Mouse (Mus musculus) adrenal gland, postnatal 4 days (tissue): ENCODE data around the gene Sox6. TPM values are rescaled to one million over a fixed set of nuclear protein-coding genes. Genes with fewer than 3 reads are reported as not detected.
"Not testable (repeated sequence)": the region's sequence is repeated elsewhere in the genome, so short reads cannot be mapped to it uniquely, and the experiment has no call there.

Source experiments
- DNase-seq, 2 experiments: peaks; one replicate each; pipeline ENCODE4 v3.0.0; 2021 to 2022; ENCODE audit warnings: low spot score in 2 of 2, mixed read lengths in 2 of 2
- long read RNA-seq, 2 experiments: library from polyadenylated mRNA; stranded (forward); transcript quantifications; one replicate each; pipeline ENCODE4 v2.0.0; 2021
- total RNA-seq, 2 experiments: library from RNA; stranded (reverse); gene quantifications; 2 replicates each; pipeline ENCODE4 v1.2.3; 2021

The Sox6 gene
- total RNA-seq = 10 to 100 TPM; 17.1 to 18.1 TPM
- long read RNA-seq, experiment 1 = 0 reads
- long read RNA-seq, experiment 2, partial matches to known transcripts = 1 of 3 reads
- long read RNA-seq, experiment 2, other reads (novel, unspliced or antisense) = 2 of 3 reads

DNA sequence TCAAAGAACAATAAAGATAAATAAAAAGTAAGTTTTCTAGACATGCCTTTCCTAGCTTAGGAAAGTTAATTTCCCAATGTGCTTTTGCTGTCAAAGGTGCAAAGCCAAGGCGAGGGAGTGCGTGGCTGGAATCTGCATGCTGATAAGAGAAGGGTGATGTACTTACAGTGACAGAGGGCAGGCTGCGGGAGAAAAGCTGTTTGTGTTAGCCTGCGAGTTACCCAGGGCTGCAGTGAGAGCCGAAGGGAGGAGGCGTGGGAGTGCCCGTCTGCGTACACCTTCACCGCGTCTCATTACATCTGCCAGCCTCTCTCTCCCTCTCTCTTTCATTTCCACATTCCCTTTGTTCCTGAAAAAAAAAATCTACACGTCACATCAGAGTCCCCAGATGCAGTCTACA is at the start of gene Sox6:
Gene Sox6 (minus strand): TSS at position 286 of the 400 bp plus-strand sequence.
- no peak for DNase-seq

DNA sequence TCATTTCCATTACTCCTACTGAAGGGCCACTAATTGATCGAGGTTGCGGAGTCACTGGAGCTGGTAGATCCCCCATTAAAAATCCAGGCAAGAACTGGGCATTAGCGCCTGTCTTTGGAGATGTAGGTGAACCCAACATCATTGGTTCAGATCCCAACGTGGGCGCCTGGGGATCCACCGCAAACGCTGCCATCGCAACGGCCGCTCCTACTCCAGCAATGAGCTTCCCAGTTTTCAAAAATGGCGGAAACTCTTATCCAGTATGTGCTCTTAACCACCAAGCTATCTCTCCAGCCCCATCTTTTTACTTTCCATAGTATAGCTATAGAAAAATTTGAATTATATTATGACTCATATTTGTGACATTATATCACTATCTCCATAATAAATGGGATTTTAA is 45.8 kb upstream of the Sox6 start, which contains the start of gene Gm4353:
Gene Gm4353 (minus strand): TSS at position 270 of the 400 bp plus-strand sequence.
- not testable (repeated sequence) for DNase-seq

DNA sequence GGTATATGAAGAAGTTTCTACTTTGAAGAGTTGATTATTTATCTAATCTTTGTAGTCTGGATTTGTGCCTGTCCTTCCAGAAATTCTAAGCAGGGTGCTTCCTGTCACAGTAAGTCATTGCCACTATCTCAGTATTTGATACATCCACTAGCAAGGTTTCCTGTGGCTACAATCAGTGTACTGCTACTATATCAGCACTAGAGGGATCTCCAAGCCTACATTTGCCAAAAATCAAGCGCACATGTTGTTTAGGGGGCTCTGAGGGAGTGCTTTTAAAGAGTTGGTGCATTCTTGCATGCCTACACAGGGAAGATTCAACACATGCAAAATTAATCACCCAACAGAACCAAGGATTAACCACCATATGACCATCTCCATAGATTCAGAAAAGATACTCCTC is 22.1 kb upstream of the Sox6 start:
- no peak for DNase-seq

DNA sequence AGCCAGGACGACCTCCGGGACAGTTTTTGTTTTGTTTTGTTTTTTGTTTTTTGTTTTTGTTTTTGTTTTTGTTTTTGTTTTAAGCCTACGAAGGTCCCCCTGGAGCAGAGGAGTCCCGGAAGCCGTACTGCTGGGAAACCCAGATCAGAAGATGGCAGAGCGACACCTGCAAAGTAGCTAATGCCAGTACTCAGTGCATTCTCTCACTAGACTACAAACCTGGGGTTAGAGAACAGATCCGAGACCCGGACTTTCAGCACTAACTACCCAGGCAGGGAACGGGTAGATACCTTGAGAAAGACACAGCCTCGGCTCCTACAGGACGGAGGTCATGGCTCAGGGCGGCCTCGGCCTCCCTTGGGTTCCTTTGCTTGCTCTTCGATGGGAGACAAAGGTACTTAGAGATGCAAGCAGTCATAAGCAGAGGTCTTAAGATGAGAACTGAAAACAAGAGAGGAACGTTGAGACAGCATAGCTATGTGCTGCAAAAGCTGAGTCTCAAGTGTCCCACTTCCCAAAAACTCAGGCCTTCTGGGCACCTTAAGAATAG is 1.9 kb upstream of the Sox6 start:
- no peak for DNase-seq

DNA sequence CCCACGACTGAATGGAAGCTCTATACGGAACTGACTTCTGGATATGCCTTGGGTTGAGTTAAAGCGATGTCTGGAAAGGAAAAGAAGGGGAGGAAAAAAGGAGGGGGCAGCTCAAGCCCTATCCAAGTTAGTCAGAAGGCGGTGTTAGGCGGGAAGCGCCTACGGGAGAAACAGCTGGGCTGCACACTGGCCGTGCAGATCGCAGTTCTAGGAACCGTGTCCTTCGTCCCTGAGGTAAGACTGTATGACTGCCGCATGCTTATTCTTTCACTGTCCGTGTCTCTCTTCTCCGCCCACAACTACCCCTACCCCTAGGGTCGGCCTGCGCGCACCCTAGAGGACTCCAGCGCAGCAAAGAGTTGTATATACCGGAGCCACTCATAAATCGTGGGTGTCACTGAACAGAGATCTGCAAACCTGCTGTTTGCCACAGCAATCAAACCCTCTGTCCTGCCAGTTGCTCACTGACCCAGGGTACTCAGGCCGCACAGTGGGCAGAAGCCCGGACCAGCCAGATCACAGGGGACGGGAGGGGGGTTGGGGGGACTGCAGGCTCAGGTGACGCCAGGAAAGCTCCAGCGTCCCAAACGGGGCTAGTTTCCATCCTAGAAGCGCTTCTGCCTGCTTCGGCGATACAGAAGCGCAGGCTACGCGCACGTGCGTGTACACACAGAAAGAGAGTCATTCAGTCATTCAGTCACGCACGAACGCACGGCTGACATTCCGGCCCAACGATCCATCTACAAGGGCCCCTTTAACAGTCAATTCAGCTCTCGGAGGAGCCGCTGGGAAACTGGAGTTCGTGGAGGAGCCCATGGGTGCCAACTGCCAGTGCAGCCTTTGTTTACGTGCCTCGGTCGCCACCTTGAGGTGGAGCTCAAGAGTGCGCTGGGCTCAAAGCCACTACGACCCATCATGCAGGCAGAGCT is 1.2 kb upstream of the Sox6 start:
- peak; percentile 28 to 66 for DNase-seq

DNA sequence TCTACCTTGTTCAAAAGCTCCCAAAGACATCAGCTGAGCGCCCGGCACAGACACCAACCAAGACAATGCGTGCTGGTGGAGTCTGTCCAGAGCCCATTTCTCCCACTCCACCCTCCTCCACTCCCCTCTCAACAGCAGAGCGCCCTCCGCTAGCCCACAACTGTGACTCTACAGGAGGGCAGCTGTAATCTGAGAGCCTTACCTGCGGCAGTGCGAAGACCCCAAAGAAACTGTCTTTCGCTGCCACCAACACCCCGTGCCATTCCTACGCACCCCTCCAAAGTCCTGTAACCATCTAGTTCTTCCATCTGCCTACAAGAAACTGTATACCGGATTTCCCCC is 571 bp upstream of the Sox6 start, which contains the start of gene 1110004F10Rik:
Gene 1110004F10Rik (plus strand): TSS at position 202 of the 342 bp plus-strand sequence.
- DNase-seq = no peak

DNA sequence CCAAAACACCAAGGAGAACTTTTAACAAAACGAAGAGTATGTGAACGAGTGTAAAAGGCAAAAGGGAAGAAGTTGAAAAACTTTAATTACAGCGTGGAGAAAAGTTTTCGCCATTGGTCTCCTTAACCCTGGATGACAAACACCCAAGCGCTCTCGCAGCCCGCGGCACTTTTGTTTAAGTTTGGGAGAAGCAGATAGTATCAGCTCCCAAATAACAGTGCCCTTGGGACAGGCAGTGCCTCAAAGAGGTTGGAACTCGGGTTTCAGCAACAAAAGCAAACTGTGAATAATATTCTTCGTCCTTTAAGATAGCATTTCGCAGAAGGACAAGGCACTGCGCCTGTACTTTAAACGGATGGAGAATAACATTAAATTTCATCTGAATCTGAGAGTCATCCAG is 572 bp downstream of the Sox6 start:
- no peak for DNase-seq

DNA sequence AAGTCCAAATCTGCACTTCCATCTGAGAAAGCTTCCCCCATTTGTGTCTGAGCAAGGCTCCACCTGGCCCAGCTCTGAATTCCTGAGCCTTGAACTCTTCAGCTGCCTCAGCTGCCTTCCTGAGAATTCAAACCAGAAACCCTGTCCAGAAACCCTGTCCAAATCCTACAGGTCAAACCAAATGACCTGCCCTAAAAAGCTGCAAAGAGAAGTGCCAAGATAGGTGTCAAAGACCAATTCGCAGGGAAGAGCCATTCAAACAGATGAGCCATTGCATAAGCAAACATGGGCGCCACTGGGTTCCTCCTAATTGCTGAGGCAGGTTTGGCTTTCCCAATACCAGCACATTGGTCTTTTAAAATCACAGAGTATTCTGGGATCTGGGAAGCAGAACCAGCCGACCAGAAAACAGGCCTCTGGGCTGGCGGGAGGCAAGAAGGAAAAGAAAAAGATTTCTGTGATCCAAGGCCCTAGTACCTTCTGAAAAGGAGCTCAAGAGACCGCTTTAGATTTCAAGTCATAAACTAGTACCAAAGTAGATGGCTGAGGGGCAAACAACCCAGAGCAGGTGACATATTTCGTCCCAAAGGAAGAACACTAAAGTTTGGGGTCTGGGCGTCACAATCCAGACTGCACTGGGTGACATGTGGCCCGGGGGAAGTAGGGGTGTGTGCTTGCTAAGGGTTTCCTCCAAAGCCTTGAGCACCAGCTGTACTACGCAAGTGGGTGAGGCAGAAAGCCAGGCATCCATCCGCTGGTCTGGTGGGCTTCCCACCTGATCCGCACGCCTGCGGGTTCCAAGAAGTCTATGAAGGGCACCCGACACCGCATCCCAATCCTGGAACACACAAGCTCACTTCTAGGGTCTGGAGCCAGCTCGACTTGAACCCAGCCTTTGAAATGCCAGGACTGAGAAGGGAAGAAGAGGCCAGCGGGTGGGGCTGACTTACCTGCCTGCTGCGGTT is 1.7 kb downstream of the Sox6 start:
- no peak for DNase-seq

DNA sequence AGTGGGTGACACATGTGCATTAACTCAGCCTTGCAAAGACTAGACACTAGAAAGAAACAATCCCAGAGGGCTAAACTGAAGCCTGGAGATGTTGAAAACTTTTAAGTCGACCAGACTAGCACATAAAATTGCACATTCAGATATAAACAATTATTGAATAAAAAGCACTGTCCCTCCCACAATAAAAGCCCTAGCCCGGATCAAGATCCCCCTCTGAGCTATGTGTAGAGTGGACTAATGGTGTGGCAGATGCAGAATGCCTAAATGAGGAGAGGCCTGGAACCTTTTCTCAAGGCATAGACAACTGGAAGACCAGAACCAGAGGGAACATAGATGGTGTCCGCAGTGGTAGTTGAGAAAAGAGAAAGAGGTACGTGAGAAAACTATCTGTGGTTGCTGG is 3.1 kb downstream of the Sox6 start:
- no peak for DNase-seq

DNA sequence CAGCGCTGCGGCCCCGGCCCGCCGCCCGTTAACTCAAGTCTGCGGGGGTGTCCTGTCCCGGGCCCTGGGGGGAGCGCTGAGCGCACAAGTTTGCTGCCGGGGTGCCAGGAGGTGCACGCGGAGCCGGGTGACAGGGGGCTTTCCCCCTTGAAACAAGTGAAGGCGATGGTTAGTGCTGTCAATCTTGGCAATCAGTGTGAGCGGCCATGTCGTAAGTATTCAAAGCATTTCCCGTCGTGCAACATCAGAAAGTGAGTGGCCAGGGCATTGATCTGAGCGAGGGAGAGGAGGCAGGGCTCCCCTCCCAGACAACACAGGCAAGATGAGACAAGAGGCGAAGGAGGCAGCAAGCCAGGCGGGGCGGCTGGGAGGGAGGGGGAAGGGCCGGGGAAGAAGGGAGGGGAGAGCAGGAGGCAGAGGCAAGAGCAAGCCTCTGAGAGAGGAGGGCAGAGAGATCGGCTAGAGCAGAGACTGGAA is 4.3 kb downstream of the Sox6 start:
- DNase-seq = no peak

DNA sequence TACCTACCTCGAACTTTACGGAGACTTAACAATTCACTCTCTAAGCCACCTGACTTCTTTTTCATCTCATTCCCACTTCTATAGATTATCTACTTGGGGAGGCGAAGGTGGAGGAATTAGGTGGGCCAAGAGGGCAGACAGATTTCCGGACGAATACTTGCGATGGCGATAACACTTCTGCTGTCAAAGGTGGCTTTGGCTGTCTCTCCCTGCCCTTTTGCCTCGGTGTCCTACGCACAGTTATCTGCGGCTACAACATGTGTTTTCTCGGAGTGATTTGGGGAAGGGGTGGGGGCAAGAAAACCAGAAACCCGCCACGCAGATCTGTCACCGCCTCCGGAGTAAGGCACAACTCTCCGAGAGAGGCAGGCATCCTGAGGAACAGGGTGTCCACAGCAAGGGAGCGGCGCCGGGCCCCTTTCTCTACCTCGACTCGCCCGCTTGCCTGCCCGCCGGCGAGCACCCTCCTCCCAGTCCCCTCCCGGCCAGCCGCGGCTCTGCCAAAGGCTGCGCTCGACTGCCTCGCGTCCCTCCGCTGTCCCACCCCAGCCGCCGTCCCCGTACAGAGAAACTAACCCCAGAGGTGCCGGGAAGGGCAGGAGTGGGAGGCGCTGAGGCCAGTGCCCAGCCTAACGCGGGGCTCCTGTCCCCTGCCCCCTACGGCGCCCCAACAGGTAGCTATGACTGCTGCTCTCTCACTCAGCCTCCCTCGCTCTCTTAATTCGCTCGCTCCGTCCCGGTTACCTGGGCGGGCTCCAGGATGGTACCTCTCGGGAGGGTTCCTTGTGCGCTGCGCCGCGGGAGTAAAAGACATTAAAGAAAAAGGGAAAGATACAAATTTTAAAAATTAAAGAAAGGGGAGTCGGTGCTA is 5.0 kb downstream of the Sox6 start:
- DNase-seq = peak in 1 of 2 experiments; percentile 21

DNA sequence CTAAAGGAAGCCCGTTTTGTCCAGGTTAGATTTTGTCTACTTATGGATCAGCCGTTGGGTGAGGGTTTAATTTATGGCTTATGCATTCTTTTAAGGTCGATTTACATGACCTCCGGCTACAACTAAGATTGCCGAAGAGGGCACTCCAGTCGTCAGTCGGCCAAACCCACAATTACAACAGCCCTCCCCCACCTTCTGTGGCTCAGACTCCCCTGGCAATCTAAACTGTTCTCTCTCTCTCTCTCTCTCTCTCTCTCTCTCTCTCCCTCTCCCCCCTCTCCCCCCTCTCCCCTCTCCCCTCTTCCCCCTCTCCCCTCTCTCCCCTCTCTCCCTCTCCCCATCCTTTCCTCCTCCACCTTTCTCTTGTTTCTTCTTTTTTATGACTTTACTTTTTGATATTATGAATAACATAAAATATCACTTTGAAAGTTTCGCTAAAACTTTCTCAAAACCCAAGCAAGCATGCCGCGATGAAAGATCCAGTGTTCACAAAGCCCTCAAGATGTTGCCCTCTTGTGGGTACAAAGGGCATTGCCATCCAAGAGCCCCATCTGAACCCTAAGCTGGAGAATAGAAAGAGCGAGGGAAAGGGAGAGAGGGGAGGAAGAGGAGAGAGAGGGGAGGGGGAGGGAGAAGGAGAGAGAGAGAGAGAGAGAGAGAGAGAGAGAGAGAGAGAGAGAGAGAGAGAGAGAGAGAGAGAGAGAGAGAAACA is 5.8 kb downstream of the Sox6 start:
- DNase-seq = peak in 1 of 2 experiments; percentile 44

DNA sequence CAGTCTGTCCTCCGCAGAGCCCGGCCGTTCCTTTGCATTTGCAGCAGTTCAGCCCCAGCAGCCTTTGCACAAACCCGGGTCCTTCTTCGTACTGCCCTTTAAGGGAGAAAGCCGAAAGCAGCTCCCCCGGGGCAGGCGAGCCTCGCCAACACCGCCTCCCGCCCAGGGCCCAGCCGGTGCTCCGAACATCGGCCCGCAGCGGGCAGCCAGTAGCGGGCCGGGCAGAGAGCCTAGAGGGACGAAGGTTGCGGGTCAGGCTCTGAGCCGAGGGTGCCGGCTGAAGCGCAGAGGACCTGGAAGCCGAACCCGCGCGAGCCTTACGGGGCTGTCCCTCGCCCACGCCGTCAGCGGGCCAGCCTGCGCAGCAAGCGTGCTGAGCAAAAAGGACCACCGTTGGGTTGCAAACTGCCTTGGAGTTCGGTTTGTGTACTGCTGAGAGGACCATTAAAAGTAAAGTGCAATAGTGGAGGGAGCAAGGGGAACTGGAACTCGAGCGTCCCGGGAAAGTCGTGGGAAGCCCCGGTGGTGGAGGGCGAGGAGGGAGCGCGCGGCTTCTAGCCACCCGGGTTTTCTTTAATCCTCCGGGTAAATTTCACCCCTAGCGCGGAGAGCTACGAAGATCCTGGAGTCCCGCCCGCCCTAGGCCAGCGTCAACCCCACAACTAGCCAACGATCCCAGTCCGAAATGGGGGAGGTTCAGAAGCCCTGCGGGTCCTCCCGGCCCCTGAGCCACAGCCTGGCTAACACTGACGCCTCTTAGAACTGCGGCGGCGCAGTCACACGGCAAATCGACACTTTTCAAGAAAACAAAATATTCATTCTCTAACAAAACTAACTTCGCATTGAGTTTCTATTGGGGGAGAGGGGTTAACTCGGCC is 6.6 kb downstream of the Sox6 start:
- peak; percentile 33 to 42 for DNase-seq

DNA sequence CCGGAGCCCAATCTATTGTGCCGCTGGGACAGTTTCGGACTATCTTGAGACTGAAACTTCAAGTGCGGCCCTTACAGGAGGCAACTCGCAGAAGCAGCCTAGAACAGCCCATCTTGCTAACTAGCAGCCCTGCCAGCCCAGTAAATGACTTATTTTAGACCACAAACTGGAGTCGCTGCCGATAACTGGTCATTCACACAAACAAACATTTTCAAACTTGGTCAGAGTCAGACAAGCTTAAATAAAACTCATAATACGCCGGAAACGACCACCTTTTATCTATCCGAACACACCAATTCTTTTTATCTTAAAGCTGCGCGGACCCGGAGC is 7.2 kb downstream of the Sox6 start:
- no peak for DNase-seq

DNA sequence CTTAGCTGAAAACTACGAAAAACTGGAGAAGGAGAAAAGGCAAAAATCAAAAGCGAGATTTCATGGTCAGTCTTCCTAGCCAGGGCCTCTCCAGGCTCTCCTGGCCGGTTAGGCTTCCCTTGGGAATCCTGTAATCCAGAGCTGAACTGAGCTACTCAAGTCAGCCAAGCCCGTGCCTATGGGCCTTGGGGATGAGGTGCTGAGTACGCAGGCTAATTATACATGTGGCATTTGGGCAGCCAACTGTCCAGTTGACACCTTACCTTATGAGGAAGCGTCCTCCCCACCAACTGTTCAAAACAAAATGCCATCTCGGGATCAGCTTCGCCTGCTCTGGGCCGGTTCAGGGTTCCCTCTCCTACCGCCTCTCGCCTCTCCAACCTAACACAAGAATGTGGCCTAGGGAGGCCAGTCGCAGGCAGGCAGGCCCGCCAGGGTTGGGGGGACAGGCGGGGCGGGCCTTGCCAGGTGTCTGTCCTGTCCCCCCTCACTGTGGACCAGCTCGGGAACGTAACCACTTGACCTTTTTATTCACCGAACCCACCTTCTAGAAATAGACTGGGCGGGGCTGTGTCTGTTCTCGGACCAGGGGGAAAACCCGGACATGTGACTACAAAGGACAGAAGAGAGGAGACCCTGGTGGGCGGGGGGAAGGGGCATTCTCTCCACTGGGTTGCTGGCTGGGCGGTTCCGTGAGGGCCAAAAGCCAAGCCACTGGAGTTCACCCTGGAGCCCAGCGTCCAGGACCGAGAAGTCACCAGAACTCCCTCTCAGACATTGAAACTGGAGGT is 7.8 kb downstream of the Sox6 start:
- DNase-seq = no peak

DNA sequence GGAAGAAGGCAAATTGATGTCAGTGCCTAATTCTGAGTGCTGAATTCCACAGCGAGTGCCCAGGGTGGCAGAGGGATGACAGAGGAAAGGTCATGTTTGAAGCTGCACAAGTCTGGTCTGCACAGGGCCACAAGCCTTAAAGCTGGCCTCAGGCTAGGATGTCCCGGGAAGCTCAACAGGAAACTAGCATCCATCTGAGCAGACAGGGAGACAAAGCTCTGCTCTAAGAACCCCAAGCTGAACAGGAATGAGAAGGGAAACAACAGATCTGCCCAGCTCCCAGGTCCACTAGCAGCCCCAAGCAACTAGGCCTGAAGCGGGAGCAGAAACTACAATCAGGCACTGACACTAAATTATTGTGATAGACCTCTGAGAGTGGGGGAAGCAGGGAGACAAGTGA is 8.6 kb downstream of the Sox6 start:
- no peak for DNase-seq

DNA sequence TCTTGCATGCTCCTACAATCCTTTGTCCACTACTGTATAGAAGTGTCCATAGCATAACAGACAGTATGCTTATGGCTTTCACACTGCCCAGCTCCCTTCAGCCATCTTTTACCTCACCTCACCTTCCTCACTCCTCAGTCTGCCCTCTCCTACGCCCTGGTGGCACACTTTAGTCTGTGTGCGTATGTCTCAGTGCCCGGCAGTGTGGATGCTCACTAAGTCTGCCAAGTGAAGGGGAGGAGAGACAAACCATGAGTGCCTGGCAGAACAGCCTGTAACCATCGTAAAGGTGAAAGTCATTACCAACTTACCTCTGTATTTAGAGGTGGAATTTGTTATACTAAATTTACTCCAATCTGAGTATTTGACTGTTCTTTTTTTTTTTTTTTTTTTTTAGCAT is 35.9 kb downstream of the Sox6 start:
- no peak for DNase-seq
